Mouse (Mus musculus): ENCODE data around the gene Nap1l1. TPM values are rescaled to one million over a fixed set of nuclear protein-coding genes. Genes with fewer than 3 reads are reported as not detected.
A peak's percentile ranks its signal among the peaks of the same experiment; 100 is the strongest.

Gene Nap1l1
- polyA plus RNA-seq, 1 experiment from 2014 or later = 407 TPM

GRCm38 (mm10) chr10:111507460-111508211 is 34.6 kb downstream of the Nap1l1 start:
- H3K4me1 ChIP-seq (replicated peaks; ENCODE audit: control insufficient read depth, insufficient read depth, low read length) = peaks cover 3% of the 10 kb centered on the region; the same call in 1 of the 2 replicates
- peak overlapping the region; percentile 72 for H3K9ac ChIP-seq (ENCODE audit: low read depth, low read length)
- peak overlapping the region; percentile 57 for H3K4me2 ChIP-seq (replicated peaks; ENCODE audit: low read depth, low read length)
- under 1% methylated on average over 36 of the region's 38 CpGs for WGBS
- H3K36me3 ChIP-seq (ENCODE audit: control insufficient read depth, insufficient read depth, low read length) = no peaks in the 10 kb centered on the region
- ATAC-seq (ENCODE audit: low FRiP score) (no peak; the same call in none of the 2 replicates), DNase-seq (ENCODE audit: low spot score) (peak; percentile 68)
- H3K27me3 ChIP-seq (ENCODE audit: control insufficient read depth, insufficient read depth, low read length) = no peaks in the 10 kb centered on the region
- peak overlapping the region; percentile 84 for H3K27ac ChIP-seq (ENCODE audit: low read depth, low read length)
- no peaks in the 10 kb centered on the region for H3K9me3 ChIP-seq (ENCODE audit: control insufficient read depth, low read length)
- peak overlapping the region; percentile 63 for H3K4me3 ChIP-seq (ENCODE audit: low read depth, low read length)

GRCm38 (mm10) chr10:111508324-111509080 is 35.5 kb downstream of the Nap1l1 start:
- Histone ChIP-seq H3K9ac (ENCODE audit: low read depth, low read length) (no peak overlapping the region; the same call in 1 of the 2 replicates), H3K4me1 (replicated peaks; ENCODE audit: control insufficient read depth, insufficient read depth, low read length) (peaks cover 3% of the 10 kb centered on the region; the same call in 1 of the 2 replicates), H3K36me3 (ENCODE audit: control insufficient read depth, insufficient read depth, low read length) (no peaks in the 10 kb centered on the region), H3K27ac (ENCODE audit: low read depth, low read length) (no peak overlapping the region), H3K9me3 (ENCODE audit: control insufficient read depth, low read length) (no peaks in the 10 kb centered on the region), H3K27me3 (ENCODE audit: control insufficient read depth, insufficient read depth, low read length) (no peaks in the 10 kb centered on the region), H3K4me2 (replicated peaks; ENCODE audit: low read depth, low read length) (peak overlapping the region; percentile 57), H3K4me3 (ENCODE audit: low read depth, low read length) (peak overlapping the region; percentile 63)
- ATAC-seq (ENCODE audit: low FRiP score) = no peak
- DNase-seq (ENCODE audit: low spot score) = no peak
- 6% methylated on average over 7 of the region's 7 CpGs for WGBS

GRCm38 (mm10) chr10:111509103-111509784 is 36.2 kb downstream of the Nap1l1 start:
- H3K4me2 ChIP-seq (replicated peaks; ENCODE audit: low read depth, low read length) = peak overlapping the region; percentile 6; the same call in 1 of the 2 replicates
- H3K4me3 ChIP-seq (ENCODE audit: low read depth, low read length) = peak overlapping the region; percentile 63
- H3K36me3 ChIP-seq (ENCODE audit: control insufficient read depth, insufficient read depth, low read length) = no peaks in the 10 kb centered on the region
- H3K9me3 ChIP-seq (ENCODE audit: control insufficient read depth, low read length) = no peaks in the 10 kb centered on the region
- ATAC-seq (ENCODE audit: low FRiP score) (no peak), DNase-seq (ENCODE audit: low spot score) (no peak)
- no peaks in the 10 kb centered on the region for H3K27me3 ChIP-seq (ENCODE audit: control insufficient read depth, insufficient read depth, low read length)
- no peak overlapping the region for H3K9ac ChIP-seq (ENCODE audit: low read depth, low read length)
- no peak overlapping the region for H3K27ac ChIP-seq (ENCODE audit: low read depth, low read length)
- H3K4me1 ChIP-seq (replicated peaks; ENCODE audit: control insufficient read depth, insufficient read depth, low read length) = peaks cover 3% of the 10 kb centered on the region; the same call in 1 of the 2 replicates
- 19% methylated on average over 8 of the region's 8 CpGs for WGBS

- Histone ChIP-seq H3K9me3 (ENCODE audit: control insufficient read depth, low read length) (no peaks in the 10 kb centered on the region), H3K36me3 (ENCODE audit: control insufficient read depth, insufficient read depth, low read length) (no peaks in the 10 kb centered on the region), H3K27me3 (ENCODE audit: control insufficient read depth, insufficient read depth, low read length) (no peaks in the 10 kb centered on the region), H3K4me2 (replicated peaks; ENCODE audit: low read depth, low read length) (no peak overlapping the region), H3K4me1 (replicated peaks; ENCODE audit: control insufficient read depth, insufficient read depth, low read length) (peaks cover 3% of the 10 kb centered on the region; the same call in 1 of the 2 replicates), H3K4me3 (ENCODE audit: low read depth, low read length) (no peak overlapping the region), H3K9ac (ENCODE audit: low read depth, low read length) (no peak overlapping the region), H3K27ac (ENCODE audit: low read depth, low read length) (no peak overlapping the region)
- DNase-seq (ENCODE audit: low spot score) (no peak), ATAC-seq (ENCODE audit: low FRiP score) (no peak)
- WGBS = 74% methylated on average over 7 of the region's 7 CpGs
These were observed 37.0 kb downstream of the Nap1l1 start for GRCm38 (mm10) chr10:111509981-111510380.

GRCm38 (mm10) chr10:111510798-111511197 is 37.8 kb downstream of the Nap1l1 start:
- Histone ChIP-seq H3K4me2 (replicated peaks; ENCODE audit: low read depth, low read length) (no peak overlapping the region), H3K27me3 (ENCODE audit: control insufficient read depth, insufficient read depth, low read length) (no peaks in the 10 kb centered on the region), H3K4me1 (replicated peaks; ENCODE audit: control insufficient read depth, insufficient read depth, low read length) (peaks cover 3% of the 10 kb centered on the region; the same call in 1 of the 2 replicates), H3K4me3 (ENCODE audit: low read depth, low read length) (no peak overlapping the region), H3K9me3 (ENCODE audit: control insufficient read depth, low read length) (no peaks in the 10 kb centered on the region), H3K9ac (ENCODE audit: low read depth, low read length) (no peak overlapping the region), H3K27ac (ENCODE audit: low read depth, low read length) (no peak overlapping the region), H3K36me3 (ENCODE audit: control insufficient read depth, insufficient read depth, low read length) (no peaks in the 10 kb centered on the region)
- WGBS = 56% methylated on average over 7 of the region's 7 CpGs
- DNase-seq (ENCODE audit: low spot score) = no peak
- ATAC-seq (ENCODE audit: low FRiP score) = no peak

- H3K9ac ChIP-seq (ENCODE audit: low read depth, low read length) = no peak overlapping the region
- H3K4me3 ChIP-seq (ENCODE audit: low read depth, low read length) = no peak overlapping the region
- ATAC-seq (ENCODE audit: low FRiP score) = no peak
- H3K4me1 ChIP-seq (replicated peaks; ENCODE audit: control insufficient read depth, insufficient read depth, low read length) = peaks cover 3% of the 10 kb centered on the region; the same call in 1 of the 2 replicates
- 88% methylated on average over 10 of the region's 10 CpGs for WGBS
- no peak overlapping the region for H3K4me2 ChIP-seq (replicated peaks; ENCODE audit: low read depth, low read length)
- no peaks in the 10 kb centered on the region for H3K27me3 ChIP-seq (ENCODE audit: control insufficient read depth, insufficient read depth, low read length)
- no peaks in the 10 kb centered on the region for H3K36me3 ChIP-seq (ENCODE audit: control insufficient read depth, insufficient read depth, low read length)
- no peaks in the 10 kb centered on the region for H3K9me3 ChIP-seq (ENCODE audit: control insufficient read depth, low read length)
- DNase-seq (ENCODE audit: low spot score) = no peak
- H3K27ac ChIP-seq (ENCODE audit: low read depth, low read length) = no peak overlapping the region
These were observed 39.1 kb downstream of the Nap1l1 start for GRCm38 (mm10) chr10:111512036-111512568.

GRCm38 (mm10) chr10:111514282-111514885 is 41.4 kb downstream of the Nap1l1 start:
- no peak overlapping the region for H3K27ac ChIP-seq (ENCODE audit: low read depth, low read length)
- H3K4me3 ChIP-seq (ENCODE audit: low read depth, low read length) = no peak overlapping the region
- no peak overlapping the region for H3K9ac ChIP-seq (ENCODE audit: low read depth, low read length)
- no peaks in the 10 kb centered on the region for H3K36me3 ChIP-seq (ENCODE audit: control insufficient read depth, insufficient read depth, low read length)
- 94% methylated on average over 5 of the region's 5 CpGs for WGBS
- H3K9me3 ChIP-seq (ENCODE audit: control insufficient read depth, low read length) = no peaks in the 10 kb centered on the region
- H3K27me3 ChIP-seq (ENCODE audit: control insufficient read depth, insufficient read depth, low read length) = no peaks in the 10 kb centered on the region
- no peaks in the 10 kb centered on the region for H3K4me1 ChIP-seq (replicated peaks; ENCODE audit: control insufficient read depth, insufficient read depth, low read length)
- no peak overlapping the region for H3K4me2 ChIP-seq (replicated peaks; ENCODE audit: low read depth, low read length)
- ATAC-seq (ENCODE audit: low FRiP score) (no peak), DNase-seq (ENCODE audit: low spot score) (no peak)
